Mouse (Mus musculus) layer of hippocampus, postnatal 10 days (tissue): ENCODE results near the gene Npff. TPM values are rescaled to one million over a fixed set of nuclear protein-coding genes. Genes with fewer than 3 reads are reported as not detected.
A peak's percentile ranks its signal among the peaks of the same experiment; 100 is the strongest.

Experiments used
- DNase-seq, 2 experiments: peaks; one replicate each; pipeline ENCODE4 v3.0.0; 2021; ENCODE audit warnings: low spot score in 2 of 2
- long read RNA-seq: library from polyadenylated mRNA; stranded (forward); transcript quantifications from one replicate; pipeline ENCODE4 v2.0.0, GENCODE M21; 2023
- total RNA-seq, 2 experiments: library from RNA; stranded (reverse); gene quantifications; 2 replicates each; pipeline ENCODE4 v1.2.3; 2021

Gene Npff
- total RNA-seq = 1 to 10 TPM; 2.6 to 6.3 TPM
- long read RNA-seq, partial matches to known transcripts = 5 of 5 reads
- long read RNA-seq, other reads (novel, unspliced or antisense) = 0 of 5 reads

GRCm38 (mm10) chr15:102524892-102525485 lies at the start of gene Npff:
TSS of gene Npff (minus strand) at chr15:102524942.
- DNase-seq = peak; percentile 84 to 85

DNA sequence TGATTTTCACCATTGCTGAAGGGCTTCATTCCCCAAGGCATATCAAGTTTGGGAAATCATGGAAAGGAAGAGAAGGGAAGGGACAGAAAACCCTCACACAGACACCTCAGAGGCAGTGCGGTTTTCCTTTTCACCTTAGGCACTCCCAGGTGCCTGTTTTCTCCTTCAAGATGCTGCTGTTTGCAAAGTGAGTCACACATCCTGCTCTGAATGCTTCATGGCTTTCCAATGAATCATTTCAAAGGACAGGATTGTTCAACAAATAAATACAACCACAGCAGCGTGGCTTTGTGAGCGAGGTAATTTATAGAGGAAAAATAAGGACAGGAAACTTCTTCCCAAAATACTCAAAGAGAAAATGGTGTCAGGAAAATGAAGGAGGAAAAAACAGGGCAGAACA lies 47.3 kb upstream of the Npff start:
- no peak for DNase-seq

GRCm38 (mm10) chr15:102567849-102568248 lies 43.1 kb upstream of the Npff start:
- no peak for DNase-seq

DNA sequence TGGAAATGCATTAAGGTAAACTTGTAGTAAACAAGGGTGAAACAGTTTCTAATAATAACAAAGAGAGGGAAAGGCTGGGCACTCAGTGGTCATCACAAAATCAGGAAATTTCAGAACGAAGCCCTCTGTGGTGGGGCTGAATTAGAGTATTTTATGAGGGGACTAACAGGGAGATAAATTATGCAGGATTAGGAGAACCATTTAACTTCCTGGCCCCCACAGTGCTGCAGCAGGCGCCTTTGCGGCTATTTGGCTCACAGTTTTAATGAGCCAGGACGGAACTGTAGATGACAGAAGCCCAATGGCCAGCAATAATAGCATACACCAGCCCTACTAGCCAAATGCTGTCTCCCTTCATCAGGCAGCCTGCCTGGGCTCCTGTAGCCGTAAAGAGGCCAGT lies 38.9 kb upstream of the Npff start:
- DNase-seq = peak in 1 of 2 experiments; percentile 24

GRCm38 (mm10) chr15:102563061-102563460 lies 38.3 kb upstream of the Npff start:
- no peak for DNase-seq

DNA sequence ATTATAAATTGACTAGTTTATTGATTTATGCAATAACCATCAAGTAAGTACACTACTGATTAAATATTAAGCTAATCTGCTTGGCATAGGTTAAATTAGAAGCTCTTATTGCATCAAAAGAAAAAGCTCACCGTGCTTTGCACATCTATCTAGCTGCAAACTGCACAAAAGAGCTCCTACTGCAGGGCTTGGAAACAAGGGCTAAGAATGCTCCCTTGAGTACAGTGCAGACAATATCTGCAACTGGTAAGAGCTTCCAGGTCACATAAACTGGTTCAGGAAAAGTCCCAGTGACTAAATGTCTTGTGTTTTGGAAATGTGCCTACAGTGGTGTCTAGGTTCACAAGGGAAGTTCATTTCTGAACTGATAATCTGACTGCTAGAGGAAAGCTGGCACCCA lies 37.7 kb upstream of the Npff start:
- DNase-seq = no peak

- DNase-seq = no peak
These were observed 32.8 kb upstream of the Npff start for GRCm38 (mm10) chr15:102557580-102557979.

- DNase-seq = no peak
These were observed 30.8 kb upstream of the Npff start for GRCm38 (mm10) chr15:102555581-102555980.

GRCm38 (mm10) chr15:102552599-102552998 lies 27.9 kb upstream of the Npff start:
- DNase-seq = no peak

DNA sequence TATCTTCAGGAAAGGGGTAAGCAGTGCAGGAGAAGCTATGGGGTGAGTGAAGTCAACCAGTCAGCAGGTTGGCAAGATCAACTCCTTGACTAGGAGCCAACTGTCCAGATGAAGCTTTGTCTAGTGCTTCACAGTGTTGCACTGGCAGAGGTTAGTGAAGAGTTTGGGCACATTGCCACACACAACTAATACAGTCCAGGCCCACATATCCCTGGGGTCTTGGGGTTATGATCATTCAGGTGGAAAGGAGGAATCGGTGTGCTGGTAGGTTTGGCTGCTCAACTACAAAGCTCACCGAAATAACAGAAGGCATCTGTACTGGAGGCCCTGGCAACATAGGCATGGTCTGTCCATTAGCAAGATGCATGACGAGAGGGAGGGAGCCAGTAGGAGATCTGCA lies 22.7 kb upstream of the Npff start:
- peak; percentile 37 to 51 for DNase-seq

DNA sequence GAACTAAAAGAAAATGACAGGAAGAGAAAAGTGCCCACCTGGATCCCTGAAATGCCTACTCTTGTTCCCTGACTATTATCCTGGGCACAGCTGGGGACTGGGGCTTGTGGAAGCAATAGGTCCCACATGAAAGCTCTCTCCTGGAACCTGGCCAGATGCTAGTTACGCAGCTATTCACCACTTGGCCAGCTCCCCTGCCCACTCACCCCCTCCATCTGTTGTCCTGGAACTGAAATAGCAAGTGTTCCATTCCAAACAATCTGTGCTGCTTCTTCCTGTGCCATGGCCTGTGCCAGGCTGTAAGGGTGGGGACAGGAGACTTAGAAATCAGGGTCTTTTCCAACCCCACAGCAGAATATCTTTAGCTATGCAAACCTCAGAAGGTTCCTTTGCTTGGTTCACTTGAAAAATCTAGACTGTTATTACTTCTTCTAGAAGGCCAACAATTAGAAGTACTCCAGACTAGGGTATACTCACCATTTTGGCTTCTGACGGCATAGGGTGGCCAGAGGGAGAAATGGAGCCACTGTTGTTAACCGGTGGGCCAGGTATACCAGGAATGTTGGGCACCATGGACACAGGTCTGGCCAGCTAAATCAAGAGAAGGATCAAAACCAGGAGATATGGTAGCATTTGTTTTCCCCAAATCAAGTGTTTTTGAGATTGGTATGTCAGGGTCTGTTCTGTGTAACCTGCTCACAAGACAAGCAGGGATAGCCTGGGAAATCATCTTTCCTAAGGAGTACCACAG lies 22.1 kb upstream of the Npff start:
- DNase-seq = peak; percentile 80 to 84

DNA sequence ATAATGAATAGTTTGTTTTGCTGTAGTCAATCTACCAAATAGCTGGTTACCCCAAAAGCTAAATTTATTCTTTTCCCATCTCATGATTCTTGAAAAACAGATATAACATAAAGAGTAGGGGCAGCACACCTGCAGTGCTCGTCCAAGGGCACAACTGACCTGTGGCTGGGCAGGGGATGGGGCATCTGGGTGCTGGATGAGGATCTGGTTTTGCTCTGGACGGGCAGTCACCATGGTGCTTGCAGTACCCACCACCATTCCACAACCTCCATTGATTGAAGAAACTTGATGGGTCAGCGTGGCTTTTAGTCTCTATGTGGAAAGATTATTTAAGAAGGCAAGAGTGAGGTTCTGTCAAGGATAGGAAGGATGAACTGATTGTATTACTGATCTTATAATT lies 21.5 kb upstream of the Npff start:
- no peak for DNase-seq

- peak in 1 of 2 experiments; percentile 35 for DNase-seq
These were observed 20.1 kb upstream of the Npff start for GRCm38 (mm10) chr15:102544801-102545200.

DNA sequence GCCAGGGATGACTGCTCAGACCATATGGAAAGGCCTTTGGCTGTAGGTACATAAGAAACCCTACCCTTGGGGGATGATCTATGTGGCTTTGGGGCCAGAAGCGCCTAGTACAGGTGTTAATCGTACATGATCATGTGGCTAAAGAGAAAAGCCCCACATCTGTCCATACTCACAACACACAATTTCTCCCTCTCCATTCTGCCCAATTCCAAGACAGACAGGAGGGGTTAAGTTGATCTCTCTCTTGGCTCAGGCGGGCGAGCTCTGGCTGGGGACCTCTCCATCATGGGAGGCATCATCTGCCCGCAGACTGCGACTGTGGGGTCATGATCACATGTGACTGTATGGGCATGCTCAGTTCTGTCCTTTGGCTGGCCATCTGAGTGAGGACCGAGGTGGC lies 9.2 kb upstream of the Npff start:
- DNase-seq = no peak

GRCm38 (mm10) chr15:102532106-102532900 lies 7.6 kb upstream of the Npff start:
- DNase-seq = no peak

GRCm38 (mm10) chr15:102531586-102531985 lies 6.8 kb upstream of the Npff start:
- DNase-seq = no peak

- no peak for DNase-seq
These were observed 5.8 kb upstream of the Npff start for GRCm38 (mm10) chr15:102530566-102530965.

- DNase-seq = no peak
These were observed 3.7 kb upstream of the Npff start for GRCm38 (mm10) chr15:102528396-102528795.

DNA sequence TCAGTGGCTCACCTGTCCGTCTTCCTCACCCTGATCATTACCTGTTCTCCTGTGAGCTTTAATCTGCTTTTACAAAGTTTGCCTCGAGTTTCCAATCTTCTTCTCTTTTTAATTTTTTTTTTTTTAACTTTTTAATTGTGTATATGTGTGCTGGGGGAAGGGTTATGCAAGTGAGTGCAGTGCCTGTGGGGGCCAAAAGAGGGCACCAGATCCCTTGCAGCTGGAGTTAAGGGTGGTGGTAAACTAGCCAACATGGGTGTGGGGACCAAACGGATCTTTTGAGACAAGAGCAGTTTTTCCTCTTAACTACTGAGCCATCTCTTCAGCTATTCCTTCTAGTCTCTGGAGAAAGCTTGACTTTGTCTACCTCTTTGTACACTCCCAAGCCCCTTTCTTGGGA lies 3.2 kb upstream of the Npff start:
- no peak for DNase-seq

GRCm38 (mm10) chr15:102526111-102527002 lies 1.6 kb upstream of the Npff start:
- DNase-seq = no peak

DNA sequence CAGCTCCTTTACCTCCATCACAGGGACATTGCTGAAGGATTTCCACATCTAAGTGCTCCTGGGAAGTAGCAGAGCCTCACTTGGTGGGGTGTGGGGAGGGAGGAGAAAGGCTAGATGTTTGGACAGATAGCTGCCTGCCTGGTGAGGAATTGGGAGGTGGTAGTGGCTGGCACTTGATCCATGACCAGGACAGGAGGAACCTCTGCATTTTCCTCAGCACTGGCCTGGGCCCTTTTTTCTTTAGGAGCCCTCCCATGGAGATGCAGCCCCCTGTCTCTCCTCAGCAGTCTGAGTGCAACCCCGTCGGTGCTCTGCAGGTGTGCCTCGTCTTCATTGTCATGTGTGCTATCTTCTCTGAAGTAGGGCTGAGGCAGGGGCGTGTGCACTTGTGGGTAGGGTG lies 3.3 kb downstream of the Npff start:
- DNase-seq = no peak
